Mouse (Mus musculus) hindbrain, embryonic 11.5 days (tissue): Measurements from ENCODE around the gene Celf2. TPM values are rescaled to one million over a fixed set of nuclear protein-coding genes. Genes with fewer than 3 reads are reported as not detected.
A peak's percentile ranks its signal among the peaks of the same experiment; 100 is the strongest.

Source experiments
- ATAC-seq: fragments of 200-750 bp; cut with Nextera tagmentation; 2 replicates; pipeline ENCODE4 v1.8.0; 2017; ENCODE audit warnings: mild to moderate bottlenecking, moderate TSS enrichment, moderate library complexity; ENCODE audit not compliant: low FRiP score
- DNase-seq: peaks from one replicate; pipeline ENCODE4 v3.0.0-alpha.2; 2015; ENCODE audit warnings: low spot score
- H3K27ac ChIP-seq: fragments of 300-500 bp; sonication (generic); 2 replicates; pipeline ENCODE4 v1.5.1; 2014; ENCODE audit warnings: mild to moderate bottlenecking, low read depth, low read length
- H3K27me3 ChIP-seq: fragments of 300-500 bp; sonication (generic); 2 replicates; pipeline ENCODE4 v1.6.1; 2014; ENCODE audit warnings: mild to moderate bottlenecking, low read length, moderate library complexity, mixed read lengths; ENCODE audit not compliant: control insufficient read depth, insufficient read depth
- H3K36me3 ChIP-seq: fragments of 300-500 bp; sonication (generic); 2 replicates; pipeline ENCODE4 v1.6.1; 2014; ENCODE audit warnings: mild to moderate bottlenecking, low read length, moderate library complexity, mixed read lengths; ENCODE audit not compliant: control insufficient read depth, insufficient read depth
- H3K4me1 ChIP-seq: fragments of 300-500 bp; sonication (generic); replicated peaks from 2 replicates; pipeline ENCODE4 v1.6.1; 2014; ENCODE audit warnings: low read length, mixed read lengths; ENCODE audit not compliant: control insufficient read depth, insufficient read depth
- H3K4me2 ChIP-seq: fragments of 300-500 bp; sonication (generic); replicated peaks from 2 replicates; pipeline ENCODE4 v1.6.1; 2014; ENCODE audit warnings: mild to moderate bottlenecking, low read depth, low read length
- H3K4me3 ChIP-seq: fragments of 300-500 bp; sonication (generic); 2 replicates; pipeline ENCODE4 v1.5.1; 2014; ENCODE audit warnings: low read depth, low read length
- H3K9ac ChIP-seq: fragments of 300-500 bp; sonication (generic); 2 replicates; pipeline ENCODE4 v1.6.1; 2014; ENCODE audit warnings: low read depth, low read length
- H3K9me3 ChIP-seq: fragments of 300-500 bp; sonication (generic); 2 replicates; pipeline ENCODE4 v1.6.1; 2016; ENCODE audit warnings: low read length; ENCODE audit not compliant: control insufficient read depth
- WGBS: fragments of 180-500 bp; shearing (Covaris S2); extraction: QIAGEN DNeasy Blood & Tissue Kit; methylation state at CpG from one replicate; pipeline ENCODE4 v1.1.7; 2014; 5-methylcytosine and 5-hydroxymethylcytosine counted together
- polyA plus RNA-seq: library from polyadenylated mRNA; unstranded; fragments of >200 nt; fragmentation: Nextera tagmentation; extraction: Ambion mirVana; gene quantifications from 2 replicates; pipeline ENCODE4 v1.2.1, GENCODE M21; 2014

Gene Celf2
- polyA plus RNA-seq, 1 experiment from 2014 or later = 82.4 TPM

GRCm38 (mm10) chr2:6874266-6874955 lies 635.0 kb downstream of the Celf2 start:
- DNase-seq = peak; percentile 17
- H3K27me3 ChIP-seq = no peaks in the 10 kb centered on the region
- H3K4me1 ChIP-seq = 0 out of 2 replicates have a peak, but pooled peaks cover 2% of the 10 kb centered on the region
- ATAC-seq = no peak
- no peak overlapping the region for H3K9ac ChIP-seq
- H3K4me2 ChIP-seq = no peak overlapping the region
- no peak overlapping the region for H3K27ac ChIP-seq
- 43% methylated on average over 10 of the region's 10 CpGs for WGBS
- H3K4me3 ChIP-seq = no peak overlapping the region
- H3K9me3 ChIP-seq = no peaks in the 10 kb centered on the region
- H3K36me3 ChIP-seq = no peaks in the 10 kb centered on the region

GRCm38 (mm10) chr2:6873711-6874110 lies 635.7 kb downstream of the Celf2 start:
- Histone ChIP-seq H3K36me3 (no peaks in the 10 kb centered on the region), H3K27ac (no peak overlapping the region), H3K9ac (no peak overlapping the region), H3K4me1 (0 out of 2 replicates have a peak, but pooled peaks cover 5% of the 10 kb centered on the region), H3K4me2 (no peak overlapping the region), H3K9me3 (no peaks in the 10 kb centered on the region), H3K27me3 (no peaks in the 10 kb centered on the region), H3K4me3 (no peak overlapping the region)
- WGBS = 89% methylated on average over 1 of the region's 1 CpGs
- DNase-seq (no peak), ATAC-seq (no peak)

GRCm38 (mm10) chr2:6872894-6873255 lies 636.5 kb downstream of the Celf2 start:
- H3K4me2 ChIP-seq = peak overlapping the region; percentile 89
- peak; percentile 79 for ATAC-seq
- H3K36me3 ChIP-seq = no peaks in the 10 kb centered on the region
- no peak for DNase-seq
- peak overlapping the region; percentile 95 for H3K27ac ChIP-seq
- H3K27me3 ChIP-seq = no peaks in the 10 kb centered on the region
- peak overlapping the region; percentile 94 for H3K9ac ChIP-seq
- H3K9me3 ChIP-seq = no peaks in the 10 kb centered on the region
- peak overlapping the region; percentile 79 for H3K4me3 ChIP-seq
- 11% methylated on average over 10 of the region's 10 CpGs for WGBS
- H3K4me1 ChIP-seq = 0 out of 2 replicates have a peak, but pooled peaks cover 5% of the 10 kb centered on the region

- Histone ChIP-seq H3K4me2 (peak overlapping the region; percentile 89), H3K9ac (peak overlapping the region; percentile 94), H3K9me3 (no peaks in the 10 kb centered on the region), H3K4me3 (peak overlapping the region; percentile 79), H3K36me3 (no peaks in the 10 kb centered on the region), H3K27me3 (no peaks in the 10 kb centered on the region), H3K27ac (peak overlapping the region; percentile 95), H3K4me1 (0 out of 2 replicates have a peak, but pooled peaks cover 5% of the 10 kb centered on the region)
- 0% methylated on average over 74 of the region's 124 CpGs for WGBS
- DNase-seq = peak; percentile 85
- ATAC-seq = peak; percentile 88
Measured at GRCm38 (mm10) chr2:6872131-6872893, 637.1 kb downstream of the Celf2 start.

- H3K36me3 ChIP-seq = no peaks in the 10 kb centered on the region
- H3K4me3 ChIP-seq = peak overlapping the region; percentile 79
- peak overlapping the region; percentile 94 for H3K9ac ChIP-seq
- H3K9me3 ChIP-seq = no peaks in the 10 kb centered on the region
- peak overlapping the region; percentile 89 for H3K4me2 ChIP-seq
- 4% methylated on average over 28 of the region's 40 CpGs for WGBS
- ATAC-seq = peak; percentile 64
- peak; percentile 29 for DNase-seq
- H3K27me3 ChIP-seq = no peaks in the 10 kb centered on the region
- H3K4me1 ChIP-seq = 0 out of 2 replicates have a peak, but pooled peaks cover 5% of the 10 kb centered on the region
- peak overlapping the region; percentile 95 for H3K27ac ChIP-seq
Measured at GRCm38 (mm10) chr2:6871281-6872130, 637.9 kb downstream of the Celf2 start.

GRCm38 (mm10) chr2:6869956-6870710 lies 639.2 kb downstream of the Celf2 start:
- H3K4me3 ChIP-seq = peak overlapping the region; percentile 4; the same call in 1 of the 2 replicates
- 0 out of 2 replicates have a peak, but pooled peaks cover 5% of the 10 kb centered on the region for H3K4me1 ChIP-seq
- H3K27ac ChIP-seq = no peak overlapping the region
- H3K36me3 ChIP-seq = no peaks in the 10 kb centered on the region
- H3K4me2 ChIP-seq = peak overlapping the region; percentile 9; the same call in 1 of the 2 replicates
- H3K9me3 ChIP-seq = no peaks in the 10 kb centered on the region
- H3K27me3 ChIP-seq = no peaks in the 10 kb centered on the region
- ATAC-seq = no peak
- H3K9ac ChIP-seq = no peak overlapping the region
- peak; percentile 17 for DNase-seq
- 69% methylated on average over 9 of the region's 9 CpGs for WGBS

GRCm38 (mm10) chr2:6867297-6867696 lies 642.1 kb downstream of the Celf2 start:
- no peak for DNase-seq
- 41% methylated on average over 4 of the region's 4 CpGs for WGBS

GRCm38 (mm10) chr2:6865785-6866184 lies 643.6 kb downstream of the Celf2 start:
- 0 out of 2 replicates have a peak, but pooled peaks cover 5% of the 10 kb centered on the region for H3K4me1 ChIP-seq
- no peak overlapping the region for H3K27ac ChIP-seq
- DNase-seq = no peak
- no peaks in the 10 kb centered on the region for H3K27me3 ChIP-seq
- no peak overlapping the region for H3K4me2 ChIP-seq
- no peaks in the 10 kb centered on the region for H3K36me3 ChIP-seq
- no peak overlapping the region for H3K4me3 ChIP-seq
- 54% methylated on average over 4 of the region's 4 CpGs for WGBS
- no peak overlapping the region for H3K9ac ChIP-seq
- ATAC-seq = peak; percentile 72; the same call in 1 of the 2 replicates
- H3K9me3 ChIP-seq = no peaks in the 10 kb centered on the region

More at GRCm38 (mm10) chr2:6867297-6867696, 642.1 kb downstream of the Celf2 start:
- H3K4me2 ChIP-seq = no peak overlapping the region
- no peaks in the 10 kb centered on the region for H3K9me3 ChIP-seq
- no peak for ATAC-seq
- no peak overlapping the region for H3K9ac ChIP-seq
- H3K27ac ChIP-seq = no peak overlapping the region
- no peak overlapping the region for H3K4me3 ChIP-seq
- H3K36me3 ChIP-seq = no peaks in the 10 kb centered on the region
- no peaks in the 10 kb centered on the region for H3K27me3 ChIP-seq
- 0 out of 2 replicates have a peak, but pooled peaks cover 5% of the 10 kb centered on the region for H3K4me1 ChIP-seq
